Mouse (Mus musculus) cortical plate, adult 2 months (tissue): ENCODE measurements around the gene Srcin1.

Experiments used
- CTCF ChIP-seq: fragments of 200-500 bp; IDR thresholded peaks from 2 replicates; pipeline ENCODE4 v1.5.1; 2011; ENCODE audit warnings: mild to moderate bottlenecking, control low read depth, low read length; ENCODE audit not compliant: insufficient read depth; ENCODE audit errors: extremely low read depth
- POLR2A ChIP-seq: fragments of 200-500 bp; IDR thresholded peaks from 2 replicates; pipeline ENCODE4 v1.6.1; 2011; ENCODE audit warnings: mild to moderate bottlenecking, low read length, control low read depth; ENCODE audit not compliant: insufficient read depth; ENCODE audit errors: extremely low read depth

- no peak for TF ChIP-seq CTCF
- TF ChIP-seq POLR2A, result no peak
Measured at GRCm38 (mm10) chr11:97599104-97599503, 23.1 kb upstream of the Srcin1 start.
